Comparison of ENCODE assay signal across 8 mouse cellular contexts in genomic region chr7:6918267-6918666, GRCm38 (mm10).
DNase-seq lines count a peak whose midpoint lies in the region; ATAC-seq and TF ChIP-seq lines count a peak whose summit lies in the region.

No protein-coding gene starts in this region.

- H3K9me3 ChIP-seq in G1E (replicated peaks), result no peaks in the 10 kb centered on the region
- H3K9me3 ChIP-seq in forebrain, embryonic 16.5 days (ENCODE audit: control insufficient read depth, low read length), result no peaks in the 10 kb centered on the region
- no peaks in the 10 kb centered on the region for H3K9me3 ChIP-seq in liver, embryonic 16.5 days (replicated peaks; ENCODE audit: control insufficient read depth, low read length)

- H3K36me3 ChIP-seq in G1E (replicated peaks), result no peaks in the 10 kb centered on the region
- no peaks in the 10 kb centered on the region for H3K36me3 ChIP-seq in forebrain, embryonic 16.5 days (ENCODE audit: control insufficient read depth, insufficient read depth)
- no peaks in the 10 kb centered on the region for H3K36me3 ChIP-seq in liver, embryonic 16.5 days (ENCODE audit: control insufficient read depth, insufficient read depth)

- no peak overlapping the region for H3K4me3 ChIP-seq in G1E (ENCODE audit: low read depth, low read length)
- no peak overlapping the region for H3K4me3 ChIP-seq in forebrain, embryonic 16.5 days (replicated peaks; ENCODE audit: low read length)
- H3K4me3 ChIP-seq in liver, embryonic 16.5 days (ENCODE audit: low read depth, low read length), result no peak overlapping the region

- no peak overlapping the region for H3K27ac ChIP-seq in forebrain, embryonic 16.5 days (ENCODE audit: low read length)
- H3K27ac ChIP-seq in liver, embryonic 16.5 days (ENCODE audit: low read length), result no peak overlapping the region

- H3K9ac ChIP-seq in forebrain, embryonic 16.5 days (replicated peaks; ENCODE audit: low read depth, low read length), result no peak overlapping the region
- H3K9ac ChIP-seq in liver, embryonic 16.5 days (ENCODE audit: low read depth, low read length), result no peak overlapping the region

- intact Hi-C loops in heart, postnatal 25 days (cut with DNase I), result loop anchor here (2.0 to 10.0 kb wide), 2 partner anchors 259 to 483 kb away; partner anchors contain the start of gene Olfr1344

- H3K4me1 ChIP-seq in G1E (ENCODE audit: insufficient read depth, low read depth, low read length), result no peaks in the 10 kb centered on the region
- peaks cover 13% of the 10 kb centered on the region for H3K4me1 ChIP-seq in forebrain, embryonic 16.5 days (replicated peaks; ENCODE audit: control insufficient read depth, insufficient read depth, low read length)
- H3K4me1 ChIP-seq in liver, embryonic 16.5 days (ENCODE audit: control insufficient read depth, low read depth, low read length), result no peaks in the 10 kb centered on the region; the same call in 1 of the 2 replicates

- peaks cover 2% of the 10 kb centered on the region; the same call in 1 of the 2 replicates for H3K27me3 ChIP-seq in G1E (ENCODE audit: insufficient read depth, low read length)
- H3K27me3 ChIP-seq in forebrain, embryonic 16.5 days (replicated peaks; ENCODE audit: control insufficient read depth, insufficient read depth, low read length), result no peaks in the 10 kb centered on the region
- no peaks in the 10 kb centered on the region for H3K27me3 ChIP-seq in liver, embryonic 16.5 days (ENCODE audit: control insufficient read depth, insufficient read depth, low read depth, low read length)

- no peak for ATAC-seq in G1E (ENCODE audit: extremely low read depth, insufficient number of reproducible peaks, low FRiP score, poor library complexity, severe bottlenecking)
- ATAC-seq in forebrain, embryonic 16.5 days, result peak; percentile 74
- peak; percentile 57; the same call in 1 of the 2 replicates for ATAC-seq in liver, embryonic 16.5 days (ENCODE audit: low read depth)

- WGBS in forebrain, embryonic 16.5 days, result 13% methylated on average over 10 of the region's 10 CpGs
- WGBS in large intestine, adult 2 months, result 7% methylated on average over 10 of the region's 10 CpGs
- WGBS in liver, embryonic 16.5 days (ENCODE audit: insufficient replicate concordance), result 10% methylated on average over 10 of the region's 10 CpGs

- no peak overlapping the region for H3K4me2 ChIP-seq in forebrain, embryonic 16.5 days (ENCODE audit: low read length)
- H3K4me2 ChIP-seq in liver, embryonic 16.5 days (ENCODE audit: low read depth, low read length), result no peak overlapping the region

- peak; percentile 31; the same call in 1 of the 2 replicates for TF ChIP-seq CTCF in G1E (IDR thresholded peaks at IDR 0.05; ENCODE audit: low read depth, low read length)

- peak; percentile 8 for DNase-seq in G1E (ENCODE audit: low spot score)
- DNase-seq in cerebellum, adult 11-12 months, result peak; percentile 67
- peak; percentile 20 for DNase-seq in heart, postnatal 25 days (ENCODE audit: low spot score)
- DNase-seq in large intestine, adult 2 months (ENCODE audit: low read depth, low spot score), result peak; percentile 14
- peak; percentile 20 for DNase-seq in ovary, adult 18-20 months (ENCODE audit: low spot score)
- DNase-seq in thymus, postnatal 4 days, result peak; percentile 74

Comparison
In these comparisons a context has a peak if more than half of its experiments do, and no peak if none do; other contexts are left out.
1. DNase-seq: peak in every context shown above with its lines; median percentile 74 in thymus, postnatal 4 days; 67 in cerebellum, adult 11-12 months; 20 in heart, postnatal 25 days; 20 in ovary, adult 18-20 months; 14 in large intestine, adult 2 months; 8 in G1E.